Mouse (Mus musculus): ENCODE measurements around the gene Lpin3.

DNA sequence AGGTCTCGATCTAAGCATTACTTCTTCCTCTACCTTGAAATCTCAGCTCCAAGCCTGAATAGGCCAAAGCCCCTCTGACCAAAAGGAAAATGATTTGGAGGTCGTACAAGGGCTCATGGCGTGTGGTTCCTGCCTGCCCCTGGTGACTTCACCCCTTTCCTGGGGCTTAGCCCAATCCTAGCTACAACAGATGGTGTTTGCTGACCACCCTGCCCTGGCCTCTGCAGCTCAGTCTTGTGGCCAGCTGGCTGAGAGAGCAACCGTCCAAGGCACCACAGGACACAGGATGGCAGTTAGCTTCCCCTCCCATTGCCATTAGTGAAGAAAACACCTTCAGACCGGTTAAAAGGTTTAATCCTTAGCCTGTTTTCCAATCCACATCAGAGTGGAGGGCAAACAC lies 25.6 kb downstream of the Lpin3 start:
- no peak for TF ChIP-seq CTCF (IDR thresholded peaks at IDR 0.05; ENCODE audit: low read depth, low read length)
- TF ChIP-seq GATA2 (IDR thresholded peaks at IDR 0.05; ENCODE audit: borderline replicate concordance, low read depth, low read length): no peak
- no peak for TF ChIP-seq TAL1 (conservative IDR thresholded peaks at IDR 0.05; ENCODE audit: low read depth, low read length)
